Mouse (Mus musculus) brain, embryonic 14.5 days (tissue): ENCODE results near the gene Elovl1. TPM values are rescaled to one million over a fixed set of nuclear protein-coding genes. Genes with fewer than 3 reads are reported as not detected.

ENCODE experiments used
- DNase-seq: peaks from one replicate; pipeline ENCODE4 v3.0.0-alpha.2; 2011; ENCODE audit warnings: low read depth
- CTCF ChIP-seq: fragments of 200-500 bp; IDR thresholded peaks from 2 replicates; pipeline ENCODE4 v1.5.1; 2012; ENCODE audit warnings: inconsistent platforms, mild to moderate bottlenecking, moderate library complexity, borderline replicate concordance; ENCODE audit not compliant: insufficient read depth, insufficient read length; ENCODE audit errors: extremely low read depth
- POLR2A ChIP-seq: fragments of 200-500 bp; IDR thresholded peaks from 2 replicates; pipeline ENCODE4 v1.6.1; 2012; ENCODE audit warnings: mild to moderate bottlenecking, inconsistent platforms, borderline replicate concordance; ENCODE audit not compliant: poor library complexity, insufficient read depth, insufficient read length, severe bottlenecking; ENCODE audit errors: extremely low read depth
- polyA plus RNA-seq: library from polyadenylated mRNA; depleted of rRNA; stranded (reverse); fragments of >200 nt; gene quantifications from 2 replicates; pipeline ENCODE4 v1.2.3, GENCODE M21; 2012; rRNA removed

The Elovl1 gene
- polyA plus RNA-seq, 1 experiment: 48.5 TPM

DNA sequence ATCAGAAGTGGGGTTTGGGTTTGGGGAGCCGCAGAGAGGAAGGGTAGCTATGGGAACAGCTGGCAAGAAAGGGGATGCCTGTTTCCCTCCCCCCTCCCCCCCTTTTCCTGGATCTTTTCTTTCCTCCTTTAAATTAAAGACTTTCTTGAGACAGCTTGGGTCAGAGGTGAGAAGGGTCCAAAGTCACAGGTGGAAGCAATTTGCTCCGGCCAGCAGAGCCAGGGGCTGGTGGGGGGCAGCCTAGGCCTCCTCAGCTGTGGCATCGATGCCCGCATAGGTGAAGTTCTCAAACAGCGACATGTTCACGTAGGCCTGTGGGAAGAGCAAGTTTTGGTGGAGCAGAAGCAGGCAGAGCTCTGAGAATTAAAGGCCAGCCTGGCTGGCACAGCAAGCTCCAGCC, 43.4 kb downstream of the Elovl1 start:
- no peak for TF ChIP-seq CTCF
- TF ChIP-seq POLR2A: no peak
- DNase-seq: no peak

DNA sequence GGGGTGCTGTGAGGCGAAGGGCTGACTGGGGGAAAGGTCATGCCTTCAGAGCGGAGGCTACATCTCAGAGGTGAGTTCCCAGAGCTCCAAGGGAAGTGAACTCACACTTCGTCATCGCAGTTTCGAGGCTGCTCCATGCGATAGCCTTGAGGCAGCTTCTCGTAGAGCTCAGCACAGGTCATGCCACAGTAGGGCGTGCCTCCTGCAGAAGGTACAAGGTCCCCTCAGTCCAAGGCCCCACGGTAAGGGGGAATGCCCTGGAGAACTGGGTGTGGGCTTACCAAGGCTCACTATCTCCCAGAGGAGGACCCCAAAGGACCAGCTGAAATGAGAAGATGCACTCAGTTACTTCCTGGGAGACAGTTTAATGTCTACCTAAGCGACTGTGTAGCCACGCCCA, 44.8 kb downstream of the Elovl1 start:
- TF ChIP-seq POLR2A (no peak), CTCF (no peak)
- DNase-seq: no peak

DNA sequence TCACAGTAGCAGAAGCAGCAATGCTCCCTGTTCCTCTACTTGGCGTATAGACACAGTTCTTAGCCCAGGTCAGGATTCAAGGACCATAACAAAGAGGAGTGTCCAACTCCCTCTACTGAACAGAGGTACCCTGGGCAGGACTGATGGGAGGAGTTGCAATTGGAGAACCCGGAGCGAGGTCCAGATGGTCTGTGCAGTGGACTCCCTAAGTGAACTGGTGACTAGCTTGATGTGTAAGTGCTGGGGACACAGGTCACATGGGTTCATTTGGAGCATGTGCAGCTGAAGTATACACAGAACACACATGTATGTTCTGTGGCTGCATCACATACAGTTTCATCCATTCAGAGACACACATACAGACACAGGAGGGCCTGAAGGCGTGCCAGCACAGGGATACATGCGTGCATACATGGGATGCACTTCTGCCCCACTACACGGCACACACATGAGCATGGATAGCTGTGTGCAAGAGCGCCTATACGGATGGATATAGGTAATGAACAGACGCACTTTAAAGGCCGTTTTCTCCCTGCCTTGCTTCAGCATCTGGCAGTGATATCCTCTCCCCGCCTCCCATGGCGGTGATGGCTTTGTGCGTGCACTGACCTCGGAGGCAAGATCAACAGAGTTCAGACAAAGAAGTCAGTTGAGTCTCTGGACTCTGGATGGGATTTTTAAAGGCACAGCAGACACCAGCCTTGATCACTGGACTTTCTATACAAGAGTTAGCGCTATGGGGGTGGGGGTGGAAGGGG, 49.1 kb downstream of the Elovl1 start:
- DNase-seq: peak; percentile 8

More for the DNA sequence above, 49.1 kb downstream of the Elovl1 start:
- TF ChIP-seq POLR2A (no peak), CTCF (no peak)

Other genes starting within 250 kb of the Elovl1 start
- 100 and 109 TPM in 2 replicates for gene Kdm4a, start 248.1 kb upstream of the Elovl1 start, polyA plus RNA-seq
- 99.7 and 154 TPM in 2 replicates for gene Ptprf, start 136.7 kb upstream of the Elovl1 start, polyA plus RNA-seq
- 32.5 and 48.7 TPM in 2 replicates for gene Szt2, start 18.8 kb upstream of the Elovl1 start, polyA plus RNA-seq
- gene Med8, start 18.8 kb upstream of the Elovl1 start, polyA plus RNA-seq: 83.4 and 95.1 TPM in 2 replicates
- gene Cdc20, start 9.3 kb downstream of the Elovl1 start, polyA plus RNA-seq: 54.5 and 108 TPM in 2 replicates
- 0.08 and 0.26 TPM in 2 replicates for gene Mpl, start 29.4 kb downstream of the Elovl1 start, polyA plus RNA-seq
- gene Tie1, start 62.0 kb downstream of the Elovl1 start, polyA plus RNA-seq: 18.8 and 23.1 TPM in 2 replicates
- gene 2610528J11Rik, start 98.9 kb downstream of the Elovl1 start, polyA plus RNA-seq: 0.27 and 0.29 TPM in 2 replicates
- 0.49 and 0.82 TPM in 2 replicates for gene Tmem125, start 116.0 kb downstream of the Elovl1 start, polyA plus RNA-seq
- gene Cfap57, start 192.7 kb downstream of the Elovl1 start, polyA plus RNA-seq: 0.72 and 1.5 TPM in 2 replicates
- gene Ebna1bp2, start 192.7 kb downstream of the Elovl1 start, polyA plus RNA-seq: 67.7 and 74.9 TPM in 2 replicates
- not detected in 2 replicates for gene Olfr62, start 230.9 kb downstream of the Elovl1 start, polyA plus RNA-seq